Comparison of ENCODE assay signal across 9 mouse cellular contexts in the genomic region with DNA sequence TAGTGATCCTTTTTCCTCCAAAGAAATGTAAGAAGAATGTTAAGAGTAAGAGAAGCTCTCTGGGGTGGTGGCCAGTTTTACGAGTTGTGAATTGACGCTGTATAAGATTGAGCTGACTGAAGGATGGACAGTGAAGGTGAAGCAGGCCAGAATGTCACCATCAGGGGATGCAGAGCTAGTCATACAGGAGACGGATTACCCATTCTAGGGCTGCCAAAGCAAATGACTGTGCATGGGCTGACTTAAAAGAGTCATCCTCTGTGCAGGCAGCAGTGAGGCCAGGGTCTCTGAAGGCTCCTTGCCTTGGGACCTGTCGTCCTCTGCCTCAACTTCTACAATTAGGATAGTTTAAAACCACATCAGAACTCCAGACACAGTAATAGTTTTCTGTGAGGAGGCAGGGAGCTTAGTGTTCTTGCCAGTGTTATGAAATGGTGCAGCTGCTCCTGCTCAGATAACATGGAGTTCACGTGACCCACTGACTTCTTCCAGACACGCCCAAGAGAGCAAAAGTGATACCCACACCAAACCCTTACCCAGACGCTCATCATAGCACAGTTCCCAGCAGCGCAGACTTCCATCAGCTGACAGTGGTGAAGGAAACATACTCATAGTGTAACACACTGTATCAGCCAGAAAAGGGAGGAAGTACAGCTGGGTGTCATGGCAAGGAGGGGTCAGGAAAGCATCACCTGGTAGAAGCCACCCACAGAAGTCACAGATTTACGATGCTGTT. TPM values are rescaled to one million over a fixed set of nuclear protein-coding genes. Genes with fewer than 3 reads are reported as not detected.
DNase-seq lines count a peak whose midpoint lies in the region; ATAC-seq lines count a peak whose summit lies in the region.
"Had no signal": no experiment of that assay in that cellular context is flagged by ENCODE, and none has a peak within 500 bp of the region (broad histone marks: within the 10 kb centered on the region; RNA-seq: fewer than 3 reads in every experiment).

No protein-coding gene starts in this region.

- H3K9ac ChIP-seq in liver, embryonic 13.5 days = no peak overlapping the region
- H3K9ac ChIP-seq: heart, embryonic 13.5 days had no signal

- DNase-seq in gastrocnemius, adult 18-20 months (ENCODE audit: low spot score) = peak; percentile 79
- no peak for DNase-seq in gastrocnemius, postnatal 4 days (ENCODE audit: low spot score in 2 of 2)
- DNase-seq in CD4-positive helper T cell, adult 2 months (ENCODE audit: low read depth, low spot score) = peak; percentile 34
- DNase-seq in liver, embryonic 13.5 days = peak; percentile 22
- DNase-seq in layer of hippocampus, postnatal 14 days (ENCODE audit: low spot score in 2 of 2) = no peak
- DNase-seq in embryo, embryonic 10.5 days (ENCODE audit: low spot score) = no peak
- no peak for DNase-seq in right cerebral cortex, postnatal 14 days

- peak overlapping the region; percentile 34; the same call in 1 of the 2 replicates for H3K27ac ChIP-seq in liver, embryonic 13.5 days
- H3K27ac ChIP-seq: heart, embryonic 13.5 days had no signal

- H3K36me3 ChIP-seq in liver, embryonic 13.5 days = peaks cover 25% of the 10 kb centered on the region

- H3K27me3 ChIP-seq in liver, embryonic 13.5 days = no peaks in the 10 kb centered on the region
- H3K27me3 ChIP-seq: heart, embryonic 13.5 days had no signal

- ATAC-seq in granulocyte monocyte progenitor cell, adult 5-6 weeks (replicated peaks; ENCODE audit: poor library complexity, severe bottlenecking) = peak; percentile 17; the same call in 1 of the 2 replicates
- ATAC-seq in liver, embryonic 13.5 days (ENCODE audit: low read depth) = peak; percentile 92

- no peak overlapping the region for H3K4me3 ChIP-seq in liver, embryonic 13.5 days (replicated peaks)
- H3K4me3 ChIP-seq: heart, embryonic 13.5 days had no signal

- H3K9me3 ChIP-seq in liver, embryonic 13.5 days (replicated peaks) = no peaks in the 10 kb centered on the region
- H3K9me3 ChIP-seq: heart, embryonic 13.5 days had no signal

- WGBS in liver, embryonic 13.5 days (ENCODE audit: insufficient replicate concordance) = 67% methylated on average over 9 of the region's 9 CpGs

- peaks cover 12% of the 10 kb centered on the region for H3K4me1 ChIP-seq in liver, embryonic 13.5 days (replicated peaks)
- H3K4me1 ChIP-seq: heart, embryonic 13.5 days had no signal

- H3K4me2 ChIP-seq in liver, embryonic 13.5 days = no peak overlapping the region
- H3K4me2 ChIP-seq: heart, embryonic 13.5 days had no signal

RNA-seq across cellular contexts. Expression of gene Ugp2, which starts 56.9 kb away (rescaled TPM):
- 100 to 1,000 TPM; 488 to 583 TPM for total RNA-seq in gastrocnemius, adult 18-20 months (2021)
- total RNA-seq in gastrocnemius, postnatal 4 days (2021) = 100 to 1,000 TPM; 285 to 289 TPM
- 34.3 and 48.5 TPM in 2 replicates for total RNA-seq in granulocyte monocyte progenitor cell, adult 5-6 weeks (2014; fragmentation: Nextera tagmentation)
- total RNA-seq in granulocyte monocyte progenitor cell, adult 5-6 weeks (2017) = 49.3 and 67.1 TPM in 2 replicates
- 30.9 and 39.1 TPM in 2 replicates for polyA plus RNA-seq in liver, embryonic 13.5 days (2015; fragmentation: Nextera tagmentation; extraction: Ambion mirVana)
- total RNA-seq in layer of hippocampus, postnatal 14 days (2021) = 10 to 100 TPM; 63.4 to 75.9 TPM

Comparison
In these comparisons a context has a peak if more than half of its experiments do, and no peak if none do; other contexts are left out.
1. DNase-seq: peak in gastrocnemius, adult 18-20 months (single experiment), CD4-positive helper T cell, adult 2 months (single experiment) and liver, embryonic 13.5 days (single experiment); none in gastrocnemius, postnatal 4 days (0 of 2), layer of hippocampus, postnatal 14 days (0 of 2), embryo, embryonic 10.5 days (single experiment) and right cerebral cortex, postnatal 14 days (single experiment).